Mouse (Mus musculus): Measurements from ENCODE around the gene Fkbp10. TPM values are rescaled to one million over a fixed set of nuclear protein-coding genes. Genes with fewer than 3 reads are reported as not detected.
A peak's percentile ranks its signal among the peaks of the same experiment; 100 is the strongest.

Gene Fkbp10
- polyA plus RNA-seq (2015; fragmentation: Nextera tagmentation; extraction: Ambion mirVana): 31.7 and 37.0 TPM in 2 replicates

DNA sequence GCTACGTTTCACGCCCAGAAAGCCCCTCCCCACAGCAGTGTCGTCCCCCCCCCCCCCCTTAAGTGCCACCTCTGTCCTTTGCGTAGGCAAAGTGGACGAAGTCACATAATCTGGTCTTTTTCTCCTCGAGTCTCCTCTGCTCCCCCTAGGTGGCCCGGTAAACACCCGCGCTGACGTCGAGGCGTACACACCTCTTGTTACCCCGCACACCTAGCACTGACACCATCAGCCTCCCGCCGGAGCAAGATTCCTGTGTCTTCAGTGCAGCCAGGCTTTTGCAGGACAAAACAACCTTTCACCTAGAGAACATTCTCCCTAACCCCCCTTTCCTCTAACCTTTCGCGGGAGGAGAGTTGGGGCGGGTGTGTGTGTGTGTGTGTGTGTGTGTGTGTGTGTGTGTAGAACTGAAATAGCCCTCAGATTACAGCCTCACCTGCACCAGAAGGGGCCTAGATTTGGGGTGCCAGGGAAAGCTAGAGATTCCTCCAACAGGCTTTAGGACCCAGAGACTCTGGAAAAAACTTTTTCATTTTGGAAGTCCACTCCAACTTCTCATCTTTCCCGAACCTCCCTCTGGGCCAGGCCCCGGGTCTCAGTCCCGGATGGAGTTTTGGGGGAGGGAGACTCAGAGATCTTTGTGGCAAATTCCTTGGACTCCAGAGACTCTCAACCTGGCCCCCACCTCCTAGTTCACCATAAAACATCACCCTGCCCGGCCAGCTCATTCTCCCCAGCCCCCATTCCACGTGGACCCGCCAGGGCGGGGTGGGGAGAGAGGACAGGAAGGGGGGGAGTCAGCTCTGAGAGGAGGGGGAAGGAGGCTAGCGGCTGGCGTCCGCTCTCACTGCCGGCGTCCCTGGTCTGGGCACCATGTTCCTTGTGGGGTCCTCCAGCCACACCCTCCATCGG, at the start of gene Fkbp10:
Fkbp10 (plus strand) TSS at position 784 of the 909 bp plus-strand sequence.
- H3K4me3 ChIP-seq (ENCODE audit: low read depth, low read length): peak within 1 kb of the TSS; percentile 54
- no peaks in the 10 kb centered on the region for H3K9me3 ChIP-seq (ENCODE audit: control insufficient read depth)
- H3K36me3 ChIP-seq (ENCODE audit: control insufficient read depth, insufficient read depth): no peaks in the 10 kb centered on the region
- ATAC-seq: peak; percentile 11
- WGBS: 3% methylated on average over 31 of the region's 31 CpGs
- H3K9ac ChIP-seq (ENCODE audit: low read depth, low read length): peak within 1 kb of the TSS; percentile 50
- no peak for TF ChIP-seq CTCF (IDR thresholded peaks at IDR 0.05; ENCODE audit: low read depth)
- H3K27ac ChIP-seq (ENCODE audit: low read depth, low read length): peak within 1 kb of the TSS; percentile 69
- no peaks in the 10 kb centered on the region for H3K27me3 ChIP-seq (replicated peaks; ENCODE audit: control insufficient read depth, insufficient read depth, low read length)
- H3K4me1 ChIP-seq (replicated peaks; ENCODE audit: control insufficient read depth, insufficient read depth, low read length): peaks cover 6% of the 10 kb centered on the region; the same call in 1 of the 2 replicates
- peak within 1 kb of the TSS; percentile 74 for H3K4me2 ChIP-seq (replicated peaks; ENCODE audit: low read depth)

DNA sequence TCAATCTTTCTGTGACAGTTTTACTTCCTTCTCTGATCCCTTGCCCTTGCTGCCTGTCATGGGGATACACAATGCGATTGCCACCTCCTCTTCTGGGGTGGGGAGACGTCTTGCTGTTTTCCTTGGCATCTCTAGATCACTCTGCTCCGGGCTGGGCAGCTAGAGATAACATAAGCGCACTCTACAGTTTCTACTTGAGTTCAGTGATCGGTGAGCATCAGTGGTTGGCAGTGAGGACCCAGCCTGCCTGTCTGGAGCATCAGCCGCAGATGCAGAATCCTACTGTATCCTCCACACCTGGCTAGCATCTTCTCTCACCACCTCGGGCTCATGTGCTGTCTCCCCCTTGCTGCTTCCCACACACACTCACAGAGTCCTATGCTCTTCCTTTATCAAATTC, 46.4 kb upstream of the Fkbp10 start:
- no peaks in the 10 kb centered on the region for H3K27me3 ChIP-seq (replicated peaks; ENCODE audit: control insufficient read depth, insufficient read depth, low read length)
- no peak for ATAC-seq
- H3K4me1 ChIP-seq (replicated peaks; ENCODE audit: control insufficient read depth, insufficient read depth, low read length): no peaks in the 10 kb centered on the region
- TF ChIP-seq CTCF (IDR thresholded peaks at IDR 0.05; ENCODE audit: low read depth): no peak
- 63% methylated on average over 7 of the region's 7 CpGs for WGBS
- no peaks in the 10 kb centered on the region for H3K9me3 ChIP-seq (ENCODE audit: control insufficient read depth)
- H3K36me3 ChIP-seq (ENCODE audit: control insufficient read depth, insufficient read depth): peaks cover 45% of the 10 kb centered on the region
- no peak overlapping the region for H3K9ac ChIP-seq (ENCODE audit: low read depth, low read length)
- H3K4me2 ChIP-seq (replicated peaks; ENCODE audit: low read depth): no peak overlapping the region
- no peak overlapping the region for H3K4me3 ChIP-seq (ENCODE audit: low read depth, low read length)
- no peak overlapping the region for H3K27ac ChIP-seq (ENCODE audit: low read depth, low read length)

DNA sequence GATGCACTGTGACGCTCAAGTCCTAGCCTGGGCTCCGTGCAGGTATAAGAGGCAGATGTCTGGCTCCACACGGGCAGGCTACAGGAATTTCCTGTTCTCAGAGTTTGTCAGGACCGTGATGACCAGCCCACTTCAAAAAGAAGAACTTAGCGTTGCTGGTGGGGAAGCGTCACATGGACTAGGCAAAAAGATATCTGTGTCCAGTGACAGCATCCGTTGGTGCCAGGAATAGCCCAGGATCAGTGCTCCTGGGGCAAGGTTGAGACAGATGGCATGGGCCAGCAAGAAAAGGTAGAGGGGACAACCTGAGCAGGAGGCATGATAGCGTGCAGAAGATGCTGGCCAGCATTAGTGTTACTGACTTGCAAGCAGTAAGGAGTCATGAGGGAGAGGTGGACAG, 45.7 kb upstream of the Fkbp10 start:
- no peaks in the 10 kb centered on the region for H3K27me3 ChIP-seq (replicated peaks; ENCODE audit: control insufficient read depth, insufficient read depth, low read length)
- ATAC-seq: no peak
- peaks cover 50% of the 10 kb centered on the region for H3K36me3 ChIP-seq (ENCODE audit: control insufficient read depth, insufficient read depth)
- H3K9me3 ChIP-seq (ENCODE audit: control insufficient read depth): no peaks in the 10 kb centered on the region
- no peak overlapping the region for H3K27ac ChIP-seq (ENCODE audit: low read depth, low read length)
- 75% methylated on average over 8 of the region's 8 CpGs for whole genome bisulfite sequencing
- H3K9ac ChIP-seq (ENCODE audit: low read depth, low read length): no peak overlapping the region
- no peak overlapping the region for H3K4me3 ChIP-seq (ENCODE audit: low read depth, low read length)
- H3K4me2 ChIP-seq (replicated peaks; ENCODE audit: low read depth): no peak overlapping the region
- TF ChIP-seq CTCF (IDR thresholded peaks at IDR 0.05; ENCODE audit: low read depth): no peak
- H3K4me1 ChIP-seq (replicated peaks; ENCODE audit: control insufficient read depth, insufficient read depth, low read length): no peaks in the 10 kb centered on the region

DNA sequence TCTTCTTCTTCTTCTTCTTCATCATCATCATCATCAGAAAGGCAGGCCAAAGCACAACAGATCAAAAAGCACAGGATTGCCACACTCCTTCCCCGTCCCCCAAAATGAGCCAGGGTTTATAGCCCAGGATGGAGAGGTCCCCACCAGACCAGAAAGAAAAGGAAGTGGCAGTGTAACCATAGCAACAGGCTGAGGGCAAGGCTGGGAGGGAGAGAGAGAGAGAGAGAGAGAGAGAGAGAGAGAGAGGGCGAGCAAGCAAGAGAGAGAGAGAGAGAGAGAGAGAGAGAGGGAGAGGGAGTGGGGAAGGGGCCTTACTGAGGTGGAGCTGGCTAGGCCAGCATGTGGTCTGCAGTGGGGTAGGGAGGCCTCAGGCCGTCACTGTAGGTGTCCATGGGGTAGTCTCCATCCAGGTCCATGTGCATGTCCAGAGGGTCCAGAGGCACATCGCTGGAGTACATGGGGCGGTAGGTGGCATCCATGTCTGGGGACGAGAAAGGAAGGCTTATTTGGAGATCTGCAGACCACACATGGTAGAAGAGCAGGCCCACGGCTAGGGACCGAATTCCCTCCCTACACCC, 43.4 kb upstream of the Fkbp10 start:
- 81% methylated on average over 7 of the region's 8 CpGs for WGBS

DNA sequence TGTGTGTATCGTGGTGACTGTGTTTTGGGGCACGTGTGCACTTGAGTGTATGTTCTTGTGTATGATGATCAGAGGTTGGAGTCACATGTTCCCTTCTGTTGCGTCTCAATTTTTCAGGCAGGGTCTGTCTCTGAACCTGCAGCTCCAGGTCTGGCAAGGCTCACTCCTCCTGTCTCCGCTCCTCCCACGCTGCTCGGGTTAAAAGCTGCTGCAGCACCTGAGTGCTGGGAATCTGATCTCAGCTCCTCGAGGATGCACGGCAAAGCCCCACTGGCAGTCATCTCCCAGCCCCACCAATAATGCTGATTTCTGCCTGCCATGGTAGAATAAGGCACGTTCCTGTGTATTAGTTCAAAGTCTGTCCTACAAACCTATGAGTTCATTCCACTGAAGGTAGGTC, 40.4 kb upstream of the Fkbp10 start:
- Histone ChIP-seq H3K27ac (ENCODE audit: low read depth, low read length) (no peak overlapping the region), H3K9ac (ENCODE audit: low read depth, low read length) (no peak overlapping the region), H3K27me3 (replicated peaks; ENCODE audit: control insufficient read depth, insufficient read depth, low read length) (no peaks in the 10 kb centered on the region), H3K4me2 (replicated peaks; ENCODE audit: low read depth) (no peak overlapping the region), H3K36me3 (ENCODE audit: control insufficient read depth, insufficient read depth) (peaks cover 90% of the 10 kb centered on the region), H3K4me1 (replicated peaks; ENCODE audit: control insufficient read depth, insufficient read depth, low read length) (no peaks in the 10 kb centered on the region), H3K4me3 (ENCODE audit: low read depth, low read length) (no peak overlapping the region), H3K9me3 (ENCODE audit: control insufficient read depth) (no peaks in the 10 kb centered on the region)
- TF ChIP-seq CTCF (IDR thresholded peaks at IDR 0.05; ENCODE audit: low read depth): no peak
- WGBS: 88% methylated on average over 9 of the region's 9 CpGs
- ATAC-seq: no peak

More for the DNA sequence above, 43.4 kb upstream of the Fkbp10 start:
- Histone ChIP-seq H3K27me3 (replicated peaks; ENCODE audit: control insufficient read depth, insufficient read depth, low read length) (no peaks in the 10 kb centered on the region), H3K4me3 (ENCODE audit: low read depth, low read length) (no peak overlapping the region), H3K4me2 (replicated peaks; ENCODE audit: low read depth) (no peak overlapping the region), H3K4me1 (replicated peaks; ENCODE audit: control insufficient read depth, insufficient read depth, low read length) (no peaks in the 10 kb centered on the region), H3K27ac (ENCODE audit: low read depth, low read length) (no peak overlapping the region), H3K9me3 (ENCODE audit: control insufficient read depth) (no peaks in the 10 kb centered on the region), H3K9ac (ENCODE audit: low read depth, low read length) (no peak overlapping the region), H3K36me3 (ENCODE audit: control insufficient read depth, insufficient read depth) (peaks cover 70% of the 10 kb centered on the region)
- no peak for TF ChIP-seq CTCF (IDR thresholded peaks at IDR 0.05; ENCODE audit: low read depth)
- ATAC-seq: no peak

DNA sequence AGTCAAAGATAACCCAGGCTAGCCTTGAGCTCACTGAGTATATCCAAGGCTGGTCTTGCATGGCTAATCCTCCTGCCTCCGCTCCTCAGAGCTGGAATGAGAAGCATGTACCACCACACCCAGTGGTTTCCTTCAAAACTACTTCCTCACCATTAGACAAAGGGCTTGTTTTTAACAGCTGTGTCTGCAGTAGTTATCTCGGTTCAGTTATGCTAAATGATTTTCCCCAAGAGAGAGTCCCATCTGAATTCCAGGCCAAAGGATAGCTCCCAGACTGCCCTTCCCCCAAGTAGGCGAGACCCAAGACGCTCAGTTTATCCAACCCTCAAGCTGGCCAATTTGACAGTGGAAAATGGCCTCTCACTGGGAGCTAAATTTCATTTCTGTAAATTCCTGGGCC, 39.5 kb upstream of the Fkbp10 start:
- H3K4me3 ChIP-seq (ENCODE audit: low read depth, low read length): no peak overlapping the region
- no peaks in the 10 kb centered on the region for H3K9me3 ChIP-seq (ENCODE audit: control insufficient read depth)
- peaks cover 90% of the 10 kb centered on the region for H3K36me3 ChIP-seq (ENCODE audit: control insufficient read depth, insufficient read depth)
- 74% methylated on average over 4 of the region's 4 CpGs for WGBS
- no peak for ATAC-seq
- no peak overlapping the region for H3K27ac ChIP-seq (ENCODE audit: low read depth, low read length)
- H3K27me3 ChIP-seq (replicated peaks; ENCODE audit: control insufficient read depth, insufficient read depth, low read length): no peaks in the 10 kb centered on the region
- H3K4me1 ChIP-seq (replicated peaks; ENCODE audit: control insufficient read depth, insufficient read depth, low read length): no peaks in the 10 kb centered on the region
- no peak overlapping the region for H3K9ac ChIP-seq (ENCODE audit: low read depth, low read length)
- no peak overlapping the region for H3K4me2 ChIP-seq (replicated peaks; ENCODE audit: low read depth)
- TF ChIP-seq CTCF (IDR thresholded peaks at IDR 0.05; ENCODE audit: low read depth): no peak
